Mouse (Mus musculus): ENCODE measurements around the gene Ears2. TPM values are rescaled to one million over a fixed set of nuclear protein-coding genes. Genes with fewer than 3 reads are reported as not detected.

Ears2 gene
- total and polyA plus RNA-seq, 2 experiments = 9.8 to 15.2 TPM

DNA sequence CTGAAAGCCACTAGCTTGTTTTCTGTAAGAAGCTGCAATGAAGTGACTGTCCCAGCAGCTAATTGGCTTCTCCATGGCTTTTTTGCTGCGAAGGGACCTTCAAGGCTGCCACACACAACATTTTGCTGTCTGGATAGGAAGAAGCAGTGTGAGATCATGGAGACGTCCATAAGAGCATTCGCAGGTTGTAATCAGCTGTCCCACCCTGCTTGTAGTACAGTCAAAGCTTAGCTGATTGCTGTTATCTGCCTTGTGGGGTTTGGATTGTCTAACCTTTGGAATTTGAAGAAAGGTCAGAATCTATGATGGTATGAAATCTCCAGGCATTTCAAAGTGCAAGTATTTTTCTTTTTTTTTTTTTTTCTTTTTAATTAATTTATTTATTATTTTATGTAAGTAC lies 7.3 kb upstream of the Ears2 start:
- Histone ChIP-seq H3K36me3 (ENCODE audit: control insufficient read depth, insufficient read depth, low read length) (peaks cover 65% of the 10 kb centered on the region), H3K4me3 (ENCODE audit: insufficient read depth, low read depth, low read length) (no peak overlapping the region), H3K4me1 (ENCODE audit: control insufficient read depth, insufficient read depth, low read length) (peaks cover 2% of the 10 kb centered on the region), H3K27me3 (ENCODE audit: control insufficient read depth, insufficient read depth, low read length) (no peaks in the 10 kb centered on the region), H3K9ac (ENCODE audit: low read depth, low read length) (no peak overlapping the region), H3K27ac (replicated peaks; ENCODE audit: insufficient read depth, low read depth, low read length) (no peak overlapping the region; the same call in 1 of the 2 replicates), H3K79me2 (ENCODE audit: control insufficient read depth, insufficient read depth, low read length) (peaks cover 5% of the 10 kb centered on the region; the same call in 1 of the 2 replicates)
- TF ChIP-seq CTCF (IDR thresholded peaks at IDR 0.05; ENCODE audit: low read depth, low read length) = no peak
- no peak for TF ChIP-seq POLR2A (IDR thresholded peaks at IDR 0.05; ENCODE audit: extremely low read depth, insufficient read depth, low read length)
- peak; percentile 38 for DNase-seq (ENCODE audit: extremely low read depth, low read depth, low spot score)
- WGBS = 62% methylated on average over 3 of the region's 3 CpGs

DNA sequence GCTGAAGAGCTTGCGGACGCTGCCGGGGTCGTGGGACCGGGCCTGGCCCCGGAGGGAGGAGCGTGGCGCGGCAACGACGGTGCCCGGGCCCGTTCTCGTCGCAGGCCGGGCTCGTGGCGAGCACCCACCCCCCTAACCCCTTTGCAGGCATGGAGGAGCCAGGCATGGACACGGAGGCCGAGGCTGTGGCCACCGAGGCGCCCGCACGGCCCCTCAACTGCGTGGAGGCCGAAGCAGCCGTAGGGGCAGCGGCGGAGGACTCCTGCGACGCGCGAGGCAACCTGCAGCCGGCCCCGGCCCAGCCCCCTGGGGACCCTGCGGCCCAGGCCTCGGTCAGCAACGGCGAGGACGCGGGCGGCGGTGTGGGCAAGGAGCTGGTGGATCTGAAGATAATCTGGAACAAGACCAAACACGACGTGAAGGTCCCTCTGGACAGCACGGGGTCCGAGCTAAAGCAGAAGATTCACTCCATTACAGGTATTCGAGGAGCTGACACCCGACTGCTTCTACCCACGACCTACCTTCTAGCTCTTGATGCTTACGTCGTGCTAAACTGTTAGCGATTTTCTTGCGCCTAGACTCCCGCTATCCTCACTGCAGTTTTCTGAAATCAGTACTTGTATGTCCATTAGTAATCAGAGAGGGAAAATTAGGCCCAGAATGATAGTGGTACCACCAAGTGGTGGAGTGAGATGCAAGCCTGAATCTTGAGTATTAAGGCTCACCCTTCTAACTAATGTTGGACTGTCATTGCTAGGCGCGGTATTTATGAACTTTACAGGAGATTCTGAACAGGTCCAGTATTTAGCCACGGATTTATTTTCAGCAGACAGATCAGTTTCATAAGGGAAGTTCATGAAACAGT lies 686 bp upstream of the Ears2 start:
- under 1% methylated on average over 58 of the region's 58 CpGs for WGBS
- peak overlapping the region; percentile 80 for H3K4me3 ChIP-seq (ENCODE audit: insufficient read depth, low read depth, low read length)
- no peaks in the 10 kb centered on the region for H3K27me3 ChIP-seq (ENCODE audit: control insufficient read depth, insufficient read depth, low read length)
- H3K4me1 ChIP-seq (ENCODE audit: control insufficient read depth, insufficient read depth, low read length) = peaks cover 12% of the 10 kb centered on the region
- no peak for TF ChIP-seq CTCF (IDR thresholded peaks at IDR 0.05; ENCODE audit: low read depth, low read length)
- no peak for TF ChIP-seq POLR2A (IDR thresholded peaks at IDR 0.05; ENCODE audit: extremely low read depth, insufficient read depth, low read length)
- DNase-seq (ENCODE audit: extremely low read depth, low read depth, low spot score) = peak; percentile 47
- peak overlapping the region; percentile 96 for H3K9ac ChIP-seq (ENCODE audit: low read depth, low read length)
- peaks cover 16% of the 10 kb centered on the region; the same call in 1 of the 2 replicates for H3K79me2 ChIP-seq (ENCODE audit: control insufficient read depth, insufficient read depth, low read length)
- H3K27ac ChIP-seq (replicated peaks; ENCODE audit: insufficient read depth, low read depth, low read length) = peak overlapping the region; percentile 84
- H3K36me3 ChIP-seq (ENCODE audit: control insufficient read depth, insufficient read depth, low read length) = peaks cover 19% of the 10 kb centered on the region

DNA sequence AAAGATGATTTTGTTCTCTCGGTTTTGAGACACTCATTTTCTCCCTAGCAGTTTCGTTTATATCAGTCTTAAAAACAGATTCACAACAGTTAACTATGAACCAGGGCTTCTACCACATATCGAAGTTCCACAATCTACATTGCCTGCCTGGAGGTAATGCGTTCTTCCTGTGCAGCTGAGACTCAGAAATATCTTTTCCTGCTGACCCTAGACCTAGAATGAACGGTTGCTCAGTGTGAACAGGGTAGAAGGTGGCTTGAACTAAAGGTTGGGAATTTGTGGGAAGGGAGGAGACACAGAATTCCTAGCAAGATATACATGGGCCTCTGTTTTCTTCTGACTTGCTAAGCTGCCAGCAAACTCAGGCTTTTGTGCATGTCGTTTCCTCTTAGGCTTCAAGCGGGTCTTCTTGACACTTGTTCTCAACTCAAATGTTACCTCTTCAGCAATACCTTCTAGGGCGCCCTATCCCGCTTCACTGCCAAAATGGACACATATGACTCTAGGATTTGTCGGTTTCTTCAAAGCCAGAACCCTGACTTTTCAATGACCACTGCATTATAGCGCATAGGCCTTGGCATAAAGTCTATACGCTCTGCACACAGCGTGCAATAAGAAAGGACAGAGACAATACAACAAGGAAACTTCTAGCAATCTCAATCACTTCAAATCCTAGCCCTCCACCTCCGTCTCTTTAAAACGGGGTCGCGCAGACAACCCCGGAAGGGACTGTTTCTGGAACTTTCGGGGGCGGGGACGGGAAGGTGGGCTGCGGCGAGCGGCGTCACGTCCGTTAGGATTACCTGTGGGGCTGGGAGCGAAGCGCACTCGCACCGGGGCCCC lies 740 bp downstream of the Ears2 start:
- peaks cover 12% of the 10 kb centered on the region for H3K4me1 ChIP-seq (ENCODE audit: control insufficient read depth, insufficient read depth, low read length)
- peak; percentile 53 for DNase-seq (ENCODE audit: extremely low read depth, low read depth, low spot score)
- 10% methylated on average over 31 of the region's 31 CpGs for WGBS
- H3K4me3 ChIP-seq (ENCODE audit: insufficient read depth, low read depth, low read length) = peak overlapping the region; percentile 80
- H3K27me3 ChIP-seq (ENCODE audit: control insufficient read depth, insufficient read depth, low read length) = no peaks in the 10 kb centered on the region
- peaks cover 12% of the 10 kb centered on the region for H3K36me3 ChIP-seq (ENCODE audit: control insufficient read depth, insufficient read depth, low read length)
- TF ChIP-seq CTCF (IDR thresholded peaks at IDR 0.05; ENCODE audit: low read depth, low read length) (no peak), POLR2A (IDR thresholded peaks at IDR 0.05; ENCODE audit: extremely low read depth, insufficient read depth, low read length) (no peak)
- H3K9ac ChIP-seq (ENCODE audit: low read depth, low read length) = peak overlapping the region; percentile 83
- peaks cover 13% of the 10 kb centered on the region; the same call in 1 of the 2 replicates for H3K79me2 ChIP-seq (ENCODE audit: control insufficient read depth, insufficient read depth, low read length)
- peak overlapping the region; percentile 84 for H3K27ac ChIP-seq (replicated peaks; ENCODE audit: insufficient read depth, low read depth, low read length)

DNA sequence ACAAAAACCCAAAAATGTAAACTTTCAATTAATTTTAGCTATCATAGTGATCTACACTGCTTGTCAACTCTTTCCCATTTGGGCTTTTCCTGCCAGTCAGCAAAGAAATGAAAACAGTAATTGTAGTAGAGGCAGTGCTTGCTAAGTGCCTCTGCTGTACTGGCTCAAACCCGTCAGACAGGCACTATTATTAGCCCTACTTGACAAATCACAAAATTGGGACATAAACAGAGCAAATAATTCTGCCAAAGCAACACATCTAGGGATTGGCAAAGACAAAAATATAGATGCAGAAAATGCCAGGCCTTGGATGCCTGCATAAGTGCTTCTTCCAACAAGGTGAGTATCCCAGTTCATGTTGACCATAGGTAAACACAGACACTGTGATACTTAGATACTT lies 1.4 kb downstream of the Ears2 start:
- H3K79me2 ChIP-seq (ENCODE audit: control insufficient read depth, insufficient read depth, low read length) = peaks cover 13% of the 10 kb centered on the region; the same call in 1 of the 2 replicates
- WGBS = 43% methylated on average over 1 of the region's 1 CpGs
- H3K4me1 ChIP-seq (ENCODE audit: control insufficient read depth, insufficient read depth, low read length) = peaks cover 12% of the 10 kb centered on the region
- DNase-seq (ENCODE audit: extremely low read depth, low read depth, low spot score) = peak; percentile 53
- no peak overlapping the region for H3K27ac ChIP-seq (replicated peaks; ENCODE audit: insufficient read depth, low read depth, low read length)
- no peak overlapping the region for H3K4me3 ChIP-seq (ENCODE audit: insufficient read depth, low read depth, low read length)
- H3K27me3 ChIP-seq (ENCODE audit: control insufficient read depth, insufficient read depth, low read length) = no peaks in the 10 kb centered on the region
- TF ChIP-seq POLR2A (IDR thresholded peaks at IDR 0.05; ENCODE audit: extremely low read depth, insufficient read depth, low read length) (no peak), CTCF (IDR thresholded peaks at IDR 0.05; ENCODE audit: low read depth, low read length) (no peak)
- H3K9ac ChIP-seq (ENCODE audit: low read depth, low read length) = no peak overlapping the region
- peaks cover 12% of the 10 kb centered on the region; the same call in 1 of the 2 replicates for H3K36me3 ChIP-seq (ENCODE audit: control insufficient read depth, insufficient read depth, low read length)

DNA sequence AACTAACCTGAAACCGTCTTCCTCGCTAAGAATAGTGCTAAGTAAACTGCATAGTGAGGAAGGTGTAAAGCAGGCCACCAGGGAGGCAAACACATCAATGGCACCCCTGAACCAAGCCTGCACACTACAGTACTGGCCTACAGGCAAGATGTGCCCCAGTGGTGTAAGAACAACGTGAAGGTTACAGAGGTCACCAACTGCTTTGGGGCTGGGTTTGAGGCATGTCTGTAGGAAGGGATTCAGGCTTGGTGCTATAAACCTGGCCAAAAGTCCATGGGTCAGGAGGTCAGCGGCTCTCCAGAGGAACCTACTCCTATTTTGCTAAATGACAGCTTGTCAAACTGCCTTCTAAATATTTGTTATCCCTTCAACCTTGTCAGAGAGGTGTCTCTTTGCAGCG lies 10.4 kb downstream of the Ears2 start:
- DNase-seq (ENCODE audit: extremely low read depth, low read depth, low spot score) = peak; percentile 57
- Histone ChIP-seq H3K4me1 (ENCODE audit: control insufficient read depth, insufficient read depth, low read length) (peaks cover 3% of the 10 kb centered on the region; the same call in 1 of the 2 replicates), H3K27ac (replicated peaks; ENCODE audit: insufficient read depth, low read depth, low read length) (no peak overlapping the region), H3K9ac (ENCODE audit: low read depth, low read length) (no peak overlapping the region), H3K79me2 (ENCODE audit: control insufficient read depth, insufficient read depth, low read length) (no peaks in the 10 kb centered on the region), H3K36me3 (ENCODE audit: control insufficient read depth, insufficient read depth, low read length) (peaks cover 12% of the 10 kb centered on the region), H3K27me3 (ENCODE audit: control insufficient read depth, insufficient read depth, low read length) (no peaks in the 10 kb centered on the region), H3K4me3 (ENCODE audit: insufficient read depth, low read depth, low read length) (no peak overlapping the region)
- WGBS = 42% methylated on average over 5 of the region's 5 CpGs
- no peak for TF ChIP-seq POLR2A (IDR thresholded peaks at IDR 0.05; ENCODE audit: extremely low read depth, insufficient read depth, low read length)
- no peak for TF ChIP-seq CTCF (IDR thresholded peaks at IDR 0.05; ENCODE audit: low read depth, low read length)

All from liver, adult 2 months (tissue).